Mouse (Mus musculus): ENCODE results near the gene Irf2bpl.

Irf2bpl gene

GRCm38 (mm10) chr12:86867271-86868223 is 17.1 kb downstream of the Irf2bpl start:
- in situ Hi-C loops (cut with MboI, MseI), result loop anchor here (10.0 kb wide), 1 partner anchor 1893 kb away; the partner anchor contains the start of genes Arel1 and Fcf1

GRCm38 (mm10) chr12:86864316-86865020 is 20.1 kb downstream of the Irf2bpl start:
- in situ Hi-C loops (cut with MboI, MseI), result loop anchor here (10.0 kb wide), 1 partner anchor 1890 kb away; the partner anchor contains the start of genes Arel1 and Fcf1

GRCm38 (mm10) chr12:86859924-86860790 is 24.4 kb downstream of the Irf2bpl start:
- in situ Hi-C loops (cut with MboI, MseI), result loop anchor here (10.0 kb wide), 1 partner anchor 1885 kb away; the partner anchor contains the start of genes Arel1 and Fcf1

DNA sequence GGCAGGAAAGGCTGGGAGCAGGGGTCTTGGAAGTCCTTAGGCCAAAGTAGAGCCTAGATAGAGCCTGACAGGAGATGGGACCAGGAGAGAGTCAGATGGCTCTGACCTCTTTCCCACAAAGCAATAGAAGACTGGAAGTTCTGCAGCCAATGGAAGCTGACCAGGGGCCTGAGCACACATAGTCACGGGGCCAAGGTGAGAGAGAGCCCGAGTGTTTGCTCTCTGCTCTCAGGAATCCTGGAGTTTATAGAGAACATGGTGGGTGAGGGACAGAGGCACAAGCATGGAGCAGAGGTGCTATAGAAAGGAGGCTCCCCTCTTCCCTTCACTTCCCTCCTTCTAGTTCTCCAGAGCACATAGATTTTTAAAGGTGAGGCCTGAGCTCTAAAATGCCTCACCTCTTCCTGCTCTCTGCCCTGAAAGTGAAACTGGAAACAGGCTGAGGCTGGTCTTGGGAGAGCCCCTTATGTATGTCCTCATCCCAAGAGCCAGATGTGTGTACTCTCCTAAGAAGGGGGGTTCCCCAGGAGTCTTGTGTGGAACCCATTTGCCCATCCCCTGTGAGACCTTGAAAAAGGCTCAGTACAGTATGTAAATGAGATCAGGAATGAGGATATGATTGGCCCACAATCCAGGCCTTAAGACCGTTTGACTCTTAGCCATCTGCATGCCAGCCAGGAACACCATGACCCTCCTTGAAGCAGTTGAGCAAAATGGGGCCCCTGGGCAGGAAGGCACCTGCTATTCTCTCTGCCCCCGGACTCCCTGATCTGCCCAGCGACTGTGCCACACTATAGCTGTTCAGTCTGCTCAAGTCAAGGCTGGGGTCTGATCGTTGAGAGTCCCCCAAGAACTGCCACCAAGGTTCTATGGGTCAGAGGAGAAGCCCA is 25.4 kb downstream of the Irf2bpl start:
- in situ Hi-C loops (cut with MboI, MseI), result no loop called here

- in situ Hi-C loops (cut with MboI, MseI), result no loop called here
Measured at GRCm38 (mm10) chr12:86858498-86858897, 26.1 kb downstream of the Irf2bpl start.

- in situ Hi-C loops (cut with MboI, MseI), result no loop called here
Measured at GRCm38 (mm10) chr12:86857290-86857689, 27.3 kb downstream of the Irf2bpl start.

DNA sequence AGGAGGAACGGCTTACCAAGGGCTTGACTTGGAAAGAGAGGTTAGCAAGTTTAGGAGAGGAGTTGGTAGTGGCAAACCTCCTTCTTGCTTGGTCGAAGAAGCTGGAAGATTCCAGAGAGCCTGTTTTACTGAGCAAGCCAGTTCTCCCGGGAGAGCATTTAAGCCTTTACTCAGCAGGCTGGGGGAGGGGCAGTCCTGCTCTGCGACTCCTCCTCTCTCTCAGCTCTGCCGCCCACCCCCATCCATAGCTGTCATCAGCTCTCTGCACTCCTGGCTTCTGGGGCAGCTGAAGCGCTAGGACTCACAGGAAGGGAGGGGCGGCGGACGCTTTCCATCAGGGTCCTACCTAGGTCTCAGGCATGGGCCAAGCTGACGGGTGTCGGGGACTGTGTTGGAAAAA is 28.9 kb downstream of the Irf2bpl start:
- in situ Hi-C loops (cut with MboI, MseI), result no loop called here

DNA sequence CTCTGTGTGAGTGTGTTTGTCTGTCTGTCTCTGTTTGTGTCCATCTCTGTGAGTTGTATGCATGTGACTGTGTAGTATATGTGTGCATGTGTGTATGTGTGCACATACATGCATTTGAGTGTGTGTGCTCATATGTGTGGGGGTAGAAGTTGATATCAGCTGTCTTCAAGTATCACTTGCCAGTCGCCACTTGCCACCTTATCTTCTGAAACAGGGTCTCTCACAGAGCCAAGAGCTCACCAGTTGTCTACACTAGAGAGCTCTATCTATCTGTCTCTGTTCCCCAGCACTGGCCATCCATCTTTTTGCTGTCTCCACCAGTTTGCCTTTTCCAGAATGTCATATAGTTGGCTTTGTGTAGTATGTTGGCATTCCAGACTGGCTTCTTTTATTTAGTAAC is 31.1 kb downstream of the Irf2bpl start:
- in situ Hi-C loops (cut with MboI, MseI), result no loop called here

- in situ Hi-C loops (cut with MboI, MseI), result no loop called here
Measured at GRCm38 (mm10) chr12:86851313-86851712, 33.3 kb downstream of the Irf2bpl start.

DNA sequence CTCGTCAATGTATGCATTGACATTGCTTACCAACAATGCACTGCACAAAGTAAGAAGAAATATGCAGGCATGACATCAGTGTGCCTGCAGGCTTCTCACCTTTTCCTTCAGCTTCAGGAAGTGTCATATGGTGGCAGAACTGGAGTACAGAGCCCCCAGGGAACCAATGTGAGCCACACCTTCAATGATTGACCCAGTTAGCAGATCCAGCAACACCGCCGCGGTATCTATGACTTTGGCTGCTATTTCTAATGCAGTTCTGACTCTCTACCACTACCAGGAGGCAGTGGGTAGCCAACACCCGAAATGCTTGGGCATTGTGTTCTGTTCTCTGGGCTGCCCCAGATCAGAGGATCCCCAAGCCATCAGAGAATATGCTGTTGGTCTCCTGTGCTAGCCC is 33.9 kb downstream of the Irf2bpl start:
- in situ Hi-C loops (cut with MboI, MseI), result no loop called here

DNA sequence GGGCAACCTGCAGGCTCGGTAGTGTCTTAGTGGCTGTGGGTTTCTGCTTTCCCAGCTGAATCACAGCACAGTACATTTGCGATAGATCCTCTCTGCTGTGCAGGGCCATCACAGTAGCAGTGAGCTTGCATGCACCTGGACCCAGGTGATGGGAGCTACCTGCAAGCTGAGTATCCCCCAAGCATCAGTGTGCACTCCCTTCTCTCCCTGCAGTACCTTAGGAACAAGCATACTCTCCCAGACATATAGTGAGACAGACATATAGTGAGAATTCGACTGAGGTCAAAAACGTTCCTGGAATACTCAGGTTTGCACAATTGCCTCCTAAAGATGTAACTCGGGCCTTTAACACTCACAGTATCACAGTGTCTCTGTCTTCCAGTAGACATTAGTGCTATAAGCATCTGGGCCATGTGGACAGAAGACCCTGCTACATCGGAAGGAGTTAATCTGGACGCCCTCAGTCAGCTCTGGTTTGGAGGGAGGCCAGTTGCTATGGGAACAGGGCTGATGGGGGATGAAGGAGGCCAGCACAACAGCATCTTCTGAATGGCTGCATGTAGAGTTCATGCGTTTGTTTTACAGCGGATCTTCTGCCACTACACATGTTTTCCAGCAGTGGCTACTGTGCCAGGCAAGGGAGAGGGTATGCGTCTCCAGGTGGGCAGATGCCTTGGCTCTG is 34.5 kb downstream of the Irf2bpl start:
- in situ Hi-C loops (cut with MboI, MseI), result loop anchor here (25.0 kb wide), 1 partner anchor 1138 kb away; no protein-coding TSS in a partner anchor

GRCm38 (mm10) chr12:86842866-86843459 is 41.6 kb downstream of the Irf2bpl start:
- in situ Hi-C loops (cut with MboI, MseI), result loop anchor here (25.0 kb wide), 1 partner anchor 1131 kb away; no protein-coding TSS in a partner anchor

- in situ Hi-C loops (cut with MboI, MseI), result loop anchor here (25.0 kb wide), 1 partner anchor 1128 kb away; no protein-coding TSS in a partner anchor
Measured at GRCm38 (mm10) chr12:86840526-86840925, 44.1 kb downstream of the Irf2bpl start.

GRCm38 (mm10) chr12:86838181-86838580 is 46.4 kb downstream of the Irf2bpl start:
- in situ Hi-C loops (cut with MboI, MseI), result loop anchor here (25.0 kb wide), 1 partner anchor 1126 kb away; no protein-coding TSS in a partner anchor

GRCm38 (mm10) chr12:86836431-86837047 is 48.1 kb downstream of the Irf2bpl start:
- in situ Hi-C loops (cut with MboI, MseI), result loop anchor here (25.0 kb wide), 1 partner anchor 1124 kb away; no protein-coding TSS in a partner anchor

DNA sequence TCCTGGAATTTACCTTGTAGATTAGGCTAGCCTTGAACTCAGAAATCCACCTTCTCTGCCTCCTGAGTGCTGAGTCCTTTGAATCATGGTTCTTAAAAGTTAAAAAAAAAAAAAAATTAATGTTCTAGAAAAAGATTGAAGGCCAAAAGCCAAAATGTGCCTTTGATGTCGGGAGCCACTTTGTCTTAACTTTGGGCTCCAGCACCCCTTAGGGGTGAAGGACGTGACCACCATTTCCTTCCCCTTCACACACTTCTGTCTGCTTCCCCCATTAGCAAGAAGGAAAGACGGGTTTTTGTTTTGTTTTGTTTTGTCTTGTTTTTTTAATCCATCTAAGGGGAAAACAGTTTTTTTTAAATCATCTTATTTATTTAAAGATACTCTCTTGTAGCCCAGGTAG is 48.7 kb downstream of the Irf2bpl start:
- in situ Hi-C loops (cut with MboI, MseI), result loop anchor here (25.0 kb wide), 1 partner anchor 1124 kb away; no protein-coding TSS in a partner anchor

DNA sequence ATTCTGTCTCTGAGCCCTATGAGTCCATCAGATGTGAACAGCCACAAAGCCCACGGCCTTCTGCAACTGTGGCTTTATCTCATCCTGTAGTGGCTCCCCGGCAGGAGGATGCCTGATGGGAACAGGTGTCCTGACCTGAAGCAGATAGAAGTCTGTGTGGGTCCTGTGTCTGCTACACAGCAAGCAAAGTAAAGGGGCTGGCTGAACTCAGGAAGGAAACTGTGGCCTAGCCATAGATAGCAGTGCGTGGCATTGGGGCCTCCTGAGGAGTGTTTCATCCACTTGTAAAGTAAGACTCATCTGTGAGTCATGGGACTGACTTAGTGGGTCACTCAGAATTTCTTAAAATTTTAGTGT is 50.2 kb downstream of the Irf2bpl start:
- in situ Hi-C loops (cut with MboI, MseI), result loop anchor here (25.0 kb wide), 1 partner anchor 1122 kb away; no protein-coding TSS in a partner anchor

- in situ Hi-C loops (cut with MboI, MseI), result loop anchor here (25.0 kb wide), 1 partner anchor 1122 kb away; no protein-coding TSS in a partner anchor
Measured at GRCm38 (mm10) chr12:86833711-86834415, 50.7 kb downstream of the Irf2bpl start.

Data from regulatory T cell (primary cell).